Mouse (Mus musculus) liver, embryonic 14.5 days (tissue): ENCODE results near the gene Cdv3.

Source experiments
- CTCF ChIP-seq: IDR thresholded peaks from 2 replicates; pipeline ENCODE4 v1.5.1; 2016; ENCODE audit warnings: antibody characterized with exemption, low read depth, control low read depth
- EP300 ChIP-seq: IDR thresholded peaks from 2 replicates; pipeline ENCODE4 v1.6.1; 2016; ENCODE audit warnings: antibody characterized with exemption, low read depth

GRCm38 (mm10) chr9:103348791-103349190 is 16.8 kb downstream of the Cdv3 start:
- TF ChIP-seq EP300: no peak
- TF ChIP-seq CTCF: no peak
